Mouse (Mus musculus) ES-E14 (cell line): ENCODE results near the gene Efna1. TPM values are rescaled to one million over a fixed set of nuclear protein-coding genes. Genes with fewer than 3 reads are reported as not detected.
A peak's percentile ranks its signal among the peaks of the same experiment; 100 is the strongest.

Experiments
- DNase-seq: peaks from one replicate; pipeline ENCODE4 v3.0.0-alpha.2; 2013; ENCODE audit warnings: low read depth, low spot score
- H3K27ac ChIP-seq: 2 replicates; pipeline ENCODE4 v1.5.1; 2012; ENCODE audit warnings: low read depth, mild to moderate bottlenecking, low read length, moderate library complexity, mixed read lengths; ENCODE audit not compliant: poor library complexity, insufficient read depth, severe bottlenecking
- H3K36me3 ChIP-seq: 2 replicates; pipeline ENCODE4 v1.6.1; 2012; ENCODE audit warnings: mild to moderate bottlenecking, low read length, moderate library complexity, mixed read lengths; ENCODE audit not compliant: control insufficient read depth, poor library complexity, insufficient read depth, severe bottlenecking
- H3K4me1 ChIP-seq, 2 experiments: fragments of 150-350 bp in 1 of 2; sonication (generic) in 1 of 2; 2 replicates each; pipeline ENCODE4 v1.6.1; 2012; ENCODE audit warnings: low read length in 2 of 2, mild to moderate bottlenecking in 1 of 2, mixed read lengths in 1 of 2; ENCODE audit not compliant: control insufficient read depth in 2 of 2, insufficient read depth in 2 of 2, poor library complexity in 1 of 2
- H3K4me3 ChIP-seq, 2 experiments: fragments of 150-350 bp in 1 of 2; sonication (generic) in 1 of 2; 2 replicates each; pipeline ENCODE4 v1.5.1; 2012; ENCODE audit warnings: low read length in 2 of 2, low read depth in 1 of 2, mild to moderate bottlenecking in 1 of 2, mixed read lengths in 1 of 2; ENCODE audit not compliant: insufficient read depth in 1 of 2, poor library complexity in 1 of 2, severe bottlenecking in 1 of 2
- H3K9ac ChIP-seq: 2 replicates; pipeline ENCODE4 v1.6.1; 2012; ENCODE audit warnings: low read depth, mild to moderate bottlenecking, low read length, mixed read lengths; ENCODE audit not compliant: poor library complexity, insufficient read depth, severe bottlenecking
- H3K9me3 ChIP-seq: fragments of 150-350 bp; sonication (generic); 2 replicates; pipeline ENCODE4 v1.6.1; 2012; ENCODE audit warnings: low read depth, mild to moderate bottlenecking, low read length; ENCODE audit not compliant: control insufficient read depth, insufficient read depth
- CHD2 ChIP-seq: IDR thresholded peaks from 2 replicates; pipeline ENCODE4 v1.6.1; 2014; ENCODE audit warnings: mild to moderate bottlenecking, low read depth, low read length, inconsistent platforms
- HCFC1 ChIP-seq: IDR thresholded peaks from 2 replicates; pipeline ENCODE4 v1.6.1; 2012; ENCODE audit warnings: low read length, inconsistent platforms, borderline replicate concordance; ENCODE audit not compliant: insufficient read depth
- MAFK ChIP-seq: IDR thresholded peaks from 2 replicates; pipeline ENCODE4 v1.6.1; 2014; ENCODE audit warnings: mild to moderate bottlenecking, low read depth, low read length, inconsistent platforms; ENCODE audit not compliant: insufficient read depth
- ZC3H11A ChIP-seq: IDR thresholded peaks from 2 replicates; pipeline ENCODE4 v1.6.1; 2012; ENCODE audit warnings: low read depth, mild to moderate bottlenecking, inconsistent platforms, low read length, borderline replicate concordance
- ZNF384 ChIP-seq: IDR thresholded peaks from 2 replicates; pipeline ENCODE4 v1.6.1; 2012; ENCODE audit warnings: low read depth, low read length, inconsistent platforms
- in situ Hi-C, 2 experiments: fragments of 600-800 bp; cut with MboI; formaldehyde crosslinking; loops; one replicate each; pipeline ENCODE4 v1.15.1; 2025; ENCODE audit warnings: low sequenced_read_pairs in 2 of 2, inconsistent platforms in 1 of 2; ENCODE audit not compliant: unreplicated experiment in 2 of 2
- total RNA-seq: library from RNA; depleted of rRNA; stranded (reverse); fragments of 300-350 nt; gene quantifications from 2 replicates; pipeline ENCODE4 v1.2.3, GENCODE M21; 2012

Efna1 gene
- total RNA-seq, 1 experiment, result 2.1 TPM

DNA sequence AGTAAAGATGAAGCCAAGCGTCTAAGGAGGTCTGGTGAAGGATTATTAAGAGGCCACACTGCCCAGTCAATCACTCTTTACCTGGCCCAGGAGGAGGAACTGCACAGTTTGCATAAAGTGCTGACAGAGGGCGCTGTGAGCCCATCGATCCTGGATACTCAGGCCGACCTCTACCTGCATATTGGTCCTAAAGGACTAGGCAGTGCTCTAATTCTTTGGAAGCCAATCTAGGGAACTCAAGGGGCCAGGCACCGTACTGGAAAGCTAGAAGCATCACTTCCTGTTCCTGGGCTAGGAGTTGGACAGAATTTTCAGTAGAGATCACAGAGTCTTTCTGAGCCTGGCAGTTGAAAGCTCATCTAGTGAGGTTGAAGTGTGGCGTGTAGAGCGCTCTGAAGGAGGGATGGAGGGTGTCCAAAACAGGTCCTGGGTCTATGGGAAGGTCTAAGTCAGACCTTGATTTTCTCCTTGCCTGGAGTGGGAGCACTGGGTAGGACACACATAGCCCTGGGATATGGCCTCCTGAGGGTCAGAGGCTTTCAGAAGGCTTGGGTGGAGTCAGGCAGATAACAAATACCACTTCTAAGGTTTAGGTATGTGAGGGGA, 30.4 kb downstream of the Efna1 start:
- peaks cover 5 to 23% of the 10 kb centered on the region in 2 experiments; a peak in 3 of 4 replicates for H3K4me1 ChIP-seq
- peak overlapping the region; percentile 39; the same call in 1 of the 2 replicates for H3K27ac ChIP-seq
- peaks cover 10% of the 10 kb centered on the region; the same call in 1 of the 2 replicates for H3K36me3 ChIP-seq
- H3K9ac ChIP-seq, result no peak overlapping the region
- in situ Hi-C loops, result no loop called here
- no peaks in the 10 kb centered on the region for H3K9me3 ChIP-seq
- TF ChIP-seq ZC3H11A, result no peak
- TF ChIP-seq CHD2, result no peak
- TF ChIP-seq ZNF384, result no peak
- TF ChIP-seq HCFC1, result no peak
- peak; percentile 77 for TF ChIP-seq MAFK
- no peak overlapping the region for H3K4me3 ChIP-seq
- DNase-seq, result no peak

DNA sequence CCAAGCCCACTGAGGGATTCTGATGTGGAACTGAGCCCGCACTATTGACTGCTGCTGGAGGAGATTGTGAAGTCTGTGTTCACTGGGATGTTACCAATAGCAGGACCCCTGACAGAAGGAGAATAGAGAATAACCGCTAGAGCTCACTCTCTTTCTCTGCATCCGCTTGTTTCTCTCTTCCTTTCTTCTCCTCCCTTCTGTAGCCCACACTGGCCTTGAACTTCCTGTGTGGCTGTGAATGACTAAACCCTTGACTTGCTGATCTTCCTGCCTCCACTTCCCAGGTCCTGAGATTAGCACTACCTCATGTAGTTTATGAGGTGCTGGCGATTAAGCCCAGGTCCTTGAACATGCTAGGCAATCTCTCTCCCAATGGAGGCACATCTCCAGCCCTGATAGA, 33.5 kb downstream of the Efna1 start:
- peaks cover 5 to 35% of the 10 kb centered on the region in 2 experiments; a peak in 3 of 4 replicates for H3K4me1 ChIP-seq
- H3K27ac ChIP-seq, result no peak overlapping the region
- peaks cover 10% of the 10 kb centered on the region; the same call in 1 of the 2 replicates for H3K36me3 ChIP-seq
- H3K9me3 ChIP-seq, result no peaks in the 10 kb centered on the region
- TF ChIP-seq ZC3H11A (no peak), CHD2 (no peak), ZNF384 (no peak), MAFK (no peak), HCFC1 (no peak)
- DNase-seq, result no peak
- H3K9ac ChIP-seq, result peak overlapping the region; percentile 41; the same call in 1 of the 2 replicates
- in situ Hi-C loops, result no loop called here
- H3K4me3 ChIP-seq, result peak overlapping the region in 1 of 2 experiments; percentile 74; a peak in 1 of 4 replicates

DNA sequence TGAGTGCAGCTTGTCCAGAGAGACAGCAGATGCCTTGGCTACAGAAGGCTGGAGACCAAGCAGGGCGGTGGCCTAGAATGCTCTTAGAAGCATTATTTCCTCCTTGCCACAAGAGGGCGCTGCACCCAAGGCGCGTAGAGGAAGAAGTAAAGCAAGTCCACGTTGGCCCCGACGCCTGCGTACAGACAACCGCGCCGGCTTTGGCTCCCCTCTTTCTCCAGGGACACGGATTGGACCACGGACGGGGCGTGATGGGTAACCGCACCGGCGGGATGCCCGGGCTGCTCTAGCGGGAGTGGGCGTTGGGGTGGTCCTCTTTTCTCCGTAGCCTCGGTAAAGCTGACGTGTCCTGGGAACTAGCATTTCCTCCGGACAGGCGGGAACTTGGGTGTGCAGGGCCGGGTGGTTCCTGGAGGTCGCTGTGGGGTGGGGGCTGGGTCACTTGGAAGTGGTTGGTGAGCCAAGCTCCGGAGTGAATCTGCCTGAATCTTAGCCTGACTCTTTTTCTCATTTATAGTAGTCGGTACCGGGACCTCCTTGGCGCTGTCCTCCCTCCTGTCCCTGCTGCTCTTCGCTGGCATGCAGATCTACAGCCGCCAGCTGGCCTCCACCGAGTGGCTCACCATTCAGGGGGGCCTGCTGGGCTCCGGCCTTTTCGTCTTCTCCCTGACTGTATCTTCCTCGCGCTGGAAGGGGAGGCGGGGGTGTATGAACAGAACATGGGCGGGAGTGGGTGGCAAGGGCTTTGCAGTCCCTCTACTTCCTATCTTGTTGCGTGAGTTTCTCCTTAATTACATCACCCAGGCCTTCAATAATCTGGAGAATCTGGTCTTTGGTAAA, 34.5 kb downstream of the Efna1 start, which contains the start of gene Trim46:
Gene Trim46 (minus strand): TSS at position 49 of the 840 bp plus-strand sequence.
- DNase-seq, result peak; percentile 88
- TF ChIP-seq HCFC1 (peak; percentile 13; the same call in 1 of the 2 replicates), ZC3H11A (0 out of 2 replicates have a peak, but pooled peaks have one; percentile 21), MAFK (no peak)
- in situ Hi-C loops, result no loop called here
- Histone ChIP-seq H3K4me3 (peak within 1 kb of the TSS; percentile 74 to 100), H3K9me3 (no peaks in the 10 kb centered on the region), H3K27ac (0 out of 2 replicates have a peak within 1 kb of the TSS, but pooled peaks have one; percentile 4), H3K4me1 (peaks cover 5 to 26% of the 10 kb centered on the region in 2 experiments; a peak in 3 of 4 replicates), H3K9ac (peak within 1 kb of the TSS; percentile 81), H3K36me3 (peaks cover 15% of the 10 kb centered on the region; the same call in 1 of the 2 replicates)

DNA sequence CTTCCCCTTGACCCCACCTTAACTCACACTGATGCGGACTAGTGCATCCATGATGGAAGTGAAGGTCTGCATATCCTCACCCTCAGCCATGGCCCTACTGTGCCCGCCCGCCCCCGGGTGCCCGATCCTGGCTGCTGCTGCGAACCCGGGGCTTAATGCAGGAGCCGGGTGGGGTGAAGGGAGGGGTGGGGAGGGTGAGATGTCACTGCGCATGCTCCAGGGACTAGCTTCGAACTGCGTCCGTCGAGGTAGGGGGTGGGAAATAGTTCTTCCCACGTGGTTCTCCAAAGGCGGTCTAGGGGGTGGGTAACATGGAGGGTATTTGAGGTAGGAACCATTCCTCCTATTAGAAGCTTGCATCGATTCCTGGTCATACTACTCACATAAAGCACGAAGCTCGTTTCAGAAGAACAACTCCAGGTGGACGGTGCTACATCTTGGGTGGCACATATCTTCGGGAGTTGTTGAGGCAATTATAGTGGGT, 35.2 kb downstream of the Efna1 start, which contains the start of gene Krtcap2:
Gene Krtcap2 (plus strand): TSS at position 279 of the 484 bp plus-strand sequence.
- H3K9me3 ChIP-seq, result no peaks in the 10 kb centered on the region
- peaks cover 5 to 20% of the 10 kb centered on the region in 2 experiments; a peak in 3 of 4 replicates for H3K4me1 ChIP-seq
- H3K9ac ChIP-seq, result peak within 1 kb of the TSS; percentile 81
- no peak for DNase-seq
- in situ Hi-C loops, result no loop called here
- peaks cover 15% of the 10 kb centered on the region; the same call in 1 of the 2 replicates for H3K36me3 ChIP-seq
- peak within 1 kb of the TSS; percentile 74 to 100 for H3K4me3 ChIP-seq
- TF ChIP-seq ZC3H11A (no peak), ZNF384 (no peak), CHD2 (no peak), HCFC1 (no peak), MAFK (no peak)
- 0 out of 2 replicates have a peak within 1 kb of the TSS, but pooled peaks have one; percentile 4 for H3K27ac ChIP-seq
